Mouse (Mus musculus): ENCODE measurements around the gene Hnrnpll. TPM values are rescaled to one million over a fixed set of nuclear protein-coding genes. Genes with fewer than 3 reads are reported as not detected.
"Not testable (repeated sequence)": the region's sequence is repeated elsewhere in the genome, so short reads cannot be mapped to it uniquely, and the experiment has no call there.

The Hnrnpll gene
- polyA plus RNA-seq, 1 experiment from 2014 or later = 46.2 TPM

- Histone ChIP-seq H3K27ac (ENCODE audit: low read depth, low read length) (peak overlapping the region; percentile 100), H3K9ac (ENCODE audit: low read depth, low read length) (peak overlapping the region; percentile 94), H3K4me1 (ENCODE audit: control insufficient read depth, insufficient read depth, low read depth, low read length) (peaks cover 19% of the 10 kb centered on the region), H3K36me3 (ENCODE audit: control insufficient read depth, insufficient read depth, low read length) (no peaks in the 10 kb centered on the region), H3K9me3 (ENCODE audit: control insufficient read depth, low read length) (no peaks in the 10 kb centered on the region), H3K4me2 (ENCODE audit: low read length) (peak overlapping the region; percentile 62), H3K27me3 (replicated peaks; ENCODE audit: control insufficient read depth, insufficient read depth, low read length) (no peaks in the 10 kb centered on the region), H3K4me3 (ENCODE audit: low read length) (peak overlapping the region; percentile 99)
- ATAC-seq = peak; percentile 50; the same call in 1 of the 2 replicates
- WGBS = 2% methylated on average over 15 of the region's 15 CpGs
These were observed 481 bp upstream of the Hnrnpll start for GRCm38 (mm10) chr17:80062620-80063010.

GRCm38 (mm10) chr17:80060828-80061782 lies 1.0 kb downstream of the Hnrnpll start:
- Histone ChIP-seq H3K27ac (ENCODE audit: low read depth, low read length) (peak overlapping the region; percentile 100), H3K4me1 (ENCODE audit: control insufficient read depth, insufficient read depth, low read depth, low read length) (peaks cover 19% of the 10 kb centered on the region), H3K9me3 (ENCODE audit: control insufficient read depth, low read length) (no peaks in the 10 kb centered on the region), H3K4me3 (ENCODE audit: low read length) (peak overlapping the region; percentile 99), H3K9ac (ENCODE audit: low read depth, low read length) (peak overlapping the region; percentile 94), H3K27me3 (replicated peaks; ENCODE audit: control insufficient read depth, insufficient read depth, low read length) (no peaks in the 10 kb centered on the region), H3K4me2 (ENCODE audit: low read length) (peak overlapping the region; percentile 80), H3K36me3 (ENCODE audit: control insufficient read depth, insufficient read depth, low read length) (no peaks in the 10 kb centered on the region)
- 0% methylated on average over 79 of the region's 83 CpGs for WGBS
- no peak for ATAC-seq

- Histone ChIP-seq H3K4me1 (ENCODE audit: control insufficient read depth, insufficient read depth, low read depth, low read length) (peaks cover 19% of the 10 kb centered on the region), H3K36me3 (ENCODE audit: control insufficient read depth, insufficient read depth, low read length) (no peaks in the 10 kb centered on the region), H3K4me3 (ENCODE audit: low read length) (peak overlapping the region; percentile 99), H3K9me3 (ENCODE audit: control insufficient read depth, low read length) (no peaks in the 10 kb centered on the region), H3K9ac (ENCODE audit: low read depth, low read length) (peak overlapping the region; percentile 26; the same call in 1 of the 2 replicates), H3K27ac (ENCODE audit: low read depth, low read length) (no peak overlapping the region), H3K27me3 (replicated peaks; ENCODE audit: control insufficient read depth, insufficient read depth, low read length) (no peaks in the 10 kb centered on the region), H3K4me2 (ENCODE audit: low read length) (peak overlapping the region; percentile 80)
- WGBS = 11% methylated on average over 5 of the region's 5 CpGs
- ATAC-seq = no peak
These were observed 2.0 kb downstream of the Hnrnpll start for GRCm38 (mm10) chr17:80060151-80060550.

GRCm38 (mm10) chr17:80059731-80060130 lies 2.4 kb downstream of the Hnrnpll start:
- Histone ChIP-seq H3K9ac (ENCODE audit: low read depth, low read length) (no peak overlapping the region), H3K36me3 (ENCODE audit: control insufficient read depth, insufficient read depth, low read length) (no peaks in the 10 kb centered on the region), H3K4me2 (ENCODE audit: low read length) (peak overlapping the region; percentile 80), H3K27ac (ENCODE audit: low read depth, low read length) (no peak overlapping the region), H3K27me3 (replicated peaks; ENCODE audit: control insufficient read depth, insufficient read depth, low read length) (no peaks in the 10 kb centered on the region), H3K9me3 (ENCODE audit: control insufficient read depth, low read length) (no peaks in the 10 kb centered on the region), H3K4me3 (ENCODE audit: low read length) (peak overlapping the region; percentile 22; the same call in 1 of the 2 replicates), H3K4me1 (ENCODE audit: control insufficient read depth, insufficient read depth, low read depth, low read length) (peaks cover 19% of the 10 kb centered on the region)
- ATAC-seq = no peak
- 6% methylated on average over 1 of the region's 1 CpGs for WGBS

- no peaks in the 10 kb centered on the region for H3K27me3 ChIP-seq (replicated peaks; ENCODE audit: control insufficient read depth, insufficient read depth, low read length)
- H3K4me3 ChIP-seq (ENCODE audit: low read length) = no peak overlapping the region
- no peaks in the 10 kb centered on the region for H3K36me3 ChIP-seq (ENCODE audit: control insufficient read depth, insufficient read depth, low read length)
- no peak for ATAC-seq
- no peaks in the 10 kb centered on the region for H3K9me3 ChIP-seq (ENCODE audit: control insufficient read depth, low read length)
- no peak overlapping the region for H3K27ac ChIP-seq (ENCODE audit: low read depth, low read length)
- no peak overlapping the region; the same call in 1 of the 2 replicates for H3K4me2 ChIP-seq (ENCODE audit: low read length)
- 53% methylated on average over 1 of the region's 1 CpGs for WGBS
- H3K4me1 ChIP-seq (ENCODE audit: control insufficient read depth, insufficient read depth, low read depth, low read length) = peaks cover 19% of the 10 kb centered on the region
- no peak overlapping the region for H3K9ac ChIP-seq (ENCODE audit: low read depth, low read length)
These were observed 3.6 kb downstream of the Hnrnpll start for GRCm38 (mm10) chr17:80058501-80058900.

GRCm38 (mm10) chr17:80053931-80054734 lies 8.0 kb downstream of the Hnrnpll start:
- Histone ChIP-seq H3K4me3 (ENCODE audit: low read length) (no peak overlapping the region), H3K27ac (ENCODE audit: low read depth, low read length) (no peak overlapping the region), H3K4me2 (ENCODE audit: low read length) (no peak overlapping the region), H3K9me3 (ENCODE audit: control insufficient read depth, low read length) (no peaks in the 10 kb centered on the region), H3K36me3 (ENCODE audit: control insufficient read depth, insufficient read depth, low read length) (peaks cover 6% of the 10 kb centered on the region), H3K4me1 (ENCODE audit: control insufficient read depth, insufficient read depth, low read depth, low read length) (peaks cover 5% of the 10 kb centered on the region), H3K9ac (ENCODE audit: low read depth, low read length) (no peak overlapping the region), H3K27me3 (replicated peaks; ENCODE audit: control insufficient read depth, insufficient read depth, low read length) (no peaks in the 10 kb centered on the region)
- ATAC-seq = no peak
- 80% methylated on average over 27 of the region's 27 CpGs for WGBS

- Histone ChIP-seq H3K36me3 (ENCODE audit: control insufficient read depth, insufficient read depth, low read length) (peaks cover 21% of the 10 kb centered on the region), H3K4me3 (ENCODE audit: low read length) (no peak overlapping the region), H3K4me2 (ENCODE audit: low read length) (no peak overlapping the region), H3K27me3 (replicated peaks; ENCODE audit: control insufficient read depth, insufficient read depth, low read length) (no peaks in the 10 kb centered on the region), H3K9ac (ENCODE audit: low read depth, low read length) (no peak overlapping the region), H3K9me3 (ENCODE audit: control insufficient read depth, low read length) (no peaks in the 10 kb centered on the region), H3K4me1 (ENCODE audit: control insufficient read depth, insufficient read depth, low read depth, low read length) (no peaks in the 10 kb centered on the region), H3K27ac (ENCODE audit: low read depth, low read length) (no peak overlapping the region)
- no peak for ATAC-seq
- WGBS = 97% methylated on average over 1 of the region's 1 CpGs
These were observed 10.5 kb downstream of the Hnrnpll start for GRCm38 (mm10) chr17:80051682-80052081.

- H3K9ac ChIP-seq (ENCODE audit: low read depth, low read length); ATAC-seq; H3K27ac ChIP-seq (ENCODE audit: low read depth, low read length); H3K4me3 ChIP-seq (ENCODE audit: low read length); H3K4me1 ChIP-seq (ENCODE audit: control insufficient read depth, insufficient read depth, low read depth, low read length); H3K9me3 ChIP-seq (ENCODE audit: control insufficient read depth, low read length); H3K27me3 ChIP-seq (replicated peaks; ENCODE audit: control insufficient read depth, insufficient read depth, low read length); H3K4me2 ChIP-seq (ENCODE audit: low read length): not testable (repeated sequence)
- H3K36me3 ChIP-seq (ENCODE audit: control insufficient read depth, insufficient read depth, low read length) = peaks cover 23% of the 10 kb centered on the region
These were observed 12.8 kb downstream of the Hnrnpll start for GRCm38 (mm10) chr17:80049300-80049699.

GRCm38 (mm10) chr17:80048230-80048629 lies 13.9 kb downstream of the Hnrnpll start:
- 68% methylated on average over 7 of the region's 7 CpGs for WGBS
- Histone ChIP-seq H3K9ac (ENCODE audit: low read depth, low read length) (no peak overlapping the region), H3K9me3 (ENCODE audit: control insufficient read depth, low read length) (no peaks in the 10 kb centered on the region), H3K27ac (ENCODE audit: low read depth, low read length) (no peak overlapping the region), H3K4me1 (ENCODE audit: control insufficient read depth, insufficient read depth, low read depth, low read length) (no peaks in the 10 kb centered on the region), H3K27me3 (replicated peaks; ENCODE audit: control insufficient read depth, insufficient read depth, low read length) (no peaks in the 10 kb centered on the region), H3K4me3 (ENCODE audit: low read length) (no peak overlapping the region), H3K4me2 (ENCODE audit: low read length) (no peak overlapping the region), H3K36me3 (ENCODE audit: control insufficient read depth, insufficient read depth, low read length) (peaks cover 23% of the 10 kb centered on the region)
- no peak for ATAC-seq

Data from hindbrain, embryonic 16.5 days (tissue).